Mouse (Mus musculus) lung, adult 2 months (tissue): Measurements from ENCODE around the gene B4galt5.

Source experiments
- CTCF ChIP-seq: fragments of 200-500 bp; IDR thresholded peaks from 2 replicates; pipeline ENCODE4 v1.5.1; 2011; ENCODE audit warnings: mild to moderate bottlenecking, low read length, control low read depth; ENCODE audit not compliant: insufficient read depth
- POLR2A ChIP-seq: fragments of 200-500 bp; IDR thresholded peaks from 2 replicates; pipeline ENCODE4 v1.6.1; 2011; ENCODE audit warnings: low read depth, mild to moderate bottlenecking, control low read depth, low read length, borderline replicate concordance; ENCODE audit errors: extremely low read depth

- TF ChIP-seq POLR2A (no peak), CTCF (no peak)
Measured at GRCm38 (mm10) chr2:167377697-167378096, 28.7 kb upstream of the B4galt5 start.
